Mouse (Mus musculus): ENCODE measurements around the gene Flad1. TPM values are rescaled to one million over a fixed set of nuclear protein-coding genes. Genes with fewer than 3 reads are reported as not detected.

Flad1 gene
- 10 to 100 TPM; 14.4 to 16.8 TPM for total RNA-seq (2023)

GRCm38 (mm10) chr3:89411490-89412393 is at the start of gene Flad1:
Gene Flad1 (minus strand): TSS chr3:89411870.

GRCm38 (mm10) chr3:89454401-89455177 is 42.9 kb upstream of the Flad1 start, which contains the start of gene Pmvk:
Gene Pmvk (plus strand): TSS chr3:89454541.

GRCm38 (mm10) chr3:89436176-89437113 is 24.8 kb upstream of the Flad1 start, which contains the start of gene Pbxip1:
Gene Pbxip1 (plus strand): TSS chr3:89436706.

GRCm38 (mm10) chr3:89430171-89431159 is 18.8 kb upstream of the Flad1 start, which contains the start of gene Pygo2:
Gene Pygo2 (plus strand): TSS chr3:89430214.

GRCm38 (mm10) chr3:89418170-89418860 is 6.6 kb upstream of the Flad1 start, which contains the start of the genes Cks1b and Shc1:
Gene Cks1b (minus strand): TSS chr3:89418383.
Gene Shc1 (plus strand): TSS chr3:89418443.

GRCm38 (mm10) chr3:89402693-89403092 is 9.0 kb downstream of the Flad1 start, which contains the start of gene Lenep:
Gene Lenep (minus strand): TSS chr3:89402793.

GRCm38 (mm10) chr3:89394006-89394893 is 17.4 kb downstream of the Flad1 start, which contains the start of gene Zbtb7b:
Gene Zbtb7b (minus strand): TSS chr3:89394776.

GRCm38 (mm10) chr3:89365153-89365485 is 46.6 kb downstream of the Flad1 start, which contains the start of gene Dcst1:
Gene Dcst1 (minus strand): TSS chr3:89365253.

GRCm38 (mm10) chr3:89361675-89362074 is 50.0 kb downstream of the Flad1 start, which contains the start of gene Dcst2:
Gene Dcst2 (plus strand): TSS chr3:89361975.

Other genes starting within 250 kb of the Flad1 start
- 10 to 100 TPM; 46.4 to 68.4 TPM for gene Clk2, start 247.1 kb downstream of the Flad1 start, total RNA-seq (2023)
- 10 to 100 TPM; 43.8 to 48.0 TPM for gene Scamp3, start 234.4 kb downstream of the Flad1 start, total RNA-seq (2023)
- gene Fam189b, start 228.7 kb downstream of the Flad1 start, total RNA-seq (2023) = 1 to 10 TPM; 6.2 to 8.9 TPM
- gene Gba, start 208.9 kb downstream of the Flad1 start, total RNA-seq (2023) = 10 to 100 TPM; 62.4 to 71.4 TPM
- gene Thbs3, start 196.7 kb downstream of the Flad1 start, total RNA-seq (2023) = 1 to 10 TPM in 1 of 2 experiments, under 1 TPM in 1; 0.38 to 1.1 TPM
- 10 to 100 TPM; 51.2 to 53.3 TPM for gene Mtx1, start 184.8 kb downstream of the Flad1 start, total RNA-seq (2023)
- not detected for gene Muc1, start 182.8 kb downstream of the Flad1 start, total RNA-seq (2023)
- 10 to 100 TPM; 58.9 to 75.6 TPM for gene Krtcap2, start 165.9 kb downstream of the Flad1 start, total RNA-seq (2023)
- under 1 TPM; 0.53 to 0.69 TPM for gene Trim46, start 165.6 kb downstream of the Flad1 start, total RNA-seq (2023)
- 10 to 100 TPM; 35.3 to 45.6 TPM for gene Dpm3, start 152.5 kb downstream of the Flad1 start, total RNA-seq (2023)
- 10 to 100 TPM; 18.8 to 21.5 TPM for gene Slc50a1, start 141.3 kb downstream of the Flad1 start, total RNA-seq (2023)
- gene Efna1, start 130.7 kb downstream of the Flad1 start, total RNA-seq (2023) = not detected
- gene Efna3, start 88.9 kb downstream of the Flad1 start, total RNA-seq (2023) = not detected
- not detected for gene Efna4, start 73.8 kb downstream of the Flad1 start, total RNA-seq (2023)
- gene Adam15, start 61.9 kb downstream of the Flad1 start, total RNA-seq (2023) = 100 to 1,000 TPM; 120 to 129 TPM
- gene Dcst2, start 49.9 kb downstream of the Flad1 start, total RNA-seq (2023) = not detected
- gene Dcst1, start 46.6 kb downstream of the Flad1 start, total RNA-seq (2023) = not detected
- gene Zbtb7b, start 17.1 kb downstream of the Flad1 start, total RNA-seq (2023) = 100 to 1,000 TPM; 134 to 142 TPM
- gene Lenep, start 9.1 kb downstream of the Flad1 start, total RNA-seq (2023) = under 1 TPM in 1 of 2 experiments, not detected in 1; 0.87 TPM
- 10 to 100 TPM; 42.6 to 51.9 TPM for gene Cks1b, start 6.5 kb upstream of the Flad1 start, total RNA-seq (2023)
- 100 to 1,000 TPM; 104 to 111 TPM for gene Shc1, start 6.6 kb upstream of the Flad1 start, total RNA-seq (2023)
- 10 to 100 TPM; 37.1 to 39.3 TPM for gene Pygo2, start 18.3 kb upstream of the Flad1 start, total RNA-seq (2023)
- 100 to 1,000 TPM; 149 to 151 TPM for gene Pbxip1, start 24.8 kb upstream of the Flad1 start, total RNA-seq (2023)
- gene Pmvk, start 42.7 kb upstream of the Flad1 start, total RNA-seq (2023) = 1 to 10 TPM; 6.7 to 9.7 TPM
- gene Kcnn3, start 108.3 kb upstream of the Flad1 start, total RNA-seq (2023) = under 1 TPM; 0.07 to 0.09 TPM

Measured in neutrophil, adult 59 days (primary cell).